ENCODE assay signal across 17 mouse cellular contexts in the genomic region with DNA sequence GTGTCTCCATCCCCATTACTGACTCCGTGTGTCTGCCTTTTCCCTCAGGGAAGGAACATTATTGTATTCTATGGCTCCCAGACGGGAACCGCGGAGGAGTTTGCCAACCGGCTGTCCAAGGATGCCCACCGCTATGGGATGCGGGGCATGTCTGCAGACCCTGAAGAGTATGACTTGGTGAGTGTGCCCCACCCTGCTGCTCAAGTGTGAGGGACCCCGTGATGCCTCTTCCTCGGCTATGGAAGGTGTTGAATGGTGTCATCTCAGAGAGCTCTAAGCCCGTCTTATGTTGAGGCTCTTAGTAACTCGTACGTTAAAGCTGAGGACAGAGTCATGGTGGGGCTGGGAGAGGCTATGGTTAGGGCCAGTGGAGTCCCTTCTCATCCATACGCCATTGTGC. TPM values are rescaled to one million over a fixed set of nuclear protein-coding genes. Genes with fewer than 3 reads are reported as not detected.
"Had no signal": no experiment of that assay in that cellular context is flagged by ENCODE, and none has a peak within 500 bp of the region (broad histone marks: within the 10 kb centered on the region; RNA-seq: fewer than 3 reads in every experiment).

No protein-coding gene starts in this region.

- H3K4me3 ChIP-seq: neural tube, embryonic 13.5 days; neural tube, embryonic 15.5 days; stomach, embryonic 15.5 days had no signal

- H3K27ac ChIP-seq: neural tube, embryonic 13.5 days; neural tube, embryonic 15.5 days; stomach, embryonic 15.5 days; stomach, postnatal 0 days had no signal

- H3K9ac ChIP-seq: neural tube, embryonic 13.5 days; neural tube, embryonic 15.5 days; stomach, embryonic 15.5 days had no signal

- H3K4me2 ChIP-seq: neural tube, embryonic 13.5 days; neural tube, embryonic 15.5 days; stomach, embryonic 15.5 days had no signal

- H3K9me3 ChIP-seq: neural tube, embryonic 13.5 days; neural tube, embryonic 15.5 days; stomach, embryonic 15.5 days had no signal

- DNase-seq: retina, postnatal 1 day; right cerebral cortex, adult 18-20 months; right cerebral cortex, postnatal 14 days; right cerebral cortex, postnatal 25 days; right cerebral cortex, postnatal 4 days; spleen, adult 18-20 months; thymus, adult 18-20 months; thymus, adult 2 months; thymus, postnatal 14 days; thymus, postnatal 25 days; thymus, postnatal 36 days; thymus, postnatal 4 days had no signal

- H3K27me3 ChIP-seq: neural tube, embryonic 13.5 days; neural tube, embryonic 15.5 days; stomach, embryonic 15.5 days had no signal

RNA-seq across cellular contexts. Expression of a gene that starts 48.8 kb away (rescaled TPM):
- polyA plus RNA-seq: neural tube, embryonic 13.5 days; spleen, adult 2 months had no signal
